Comparison of ENCODE assay signal across 14 mouse cellular contexts in the genomic region with DNA sequence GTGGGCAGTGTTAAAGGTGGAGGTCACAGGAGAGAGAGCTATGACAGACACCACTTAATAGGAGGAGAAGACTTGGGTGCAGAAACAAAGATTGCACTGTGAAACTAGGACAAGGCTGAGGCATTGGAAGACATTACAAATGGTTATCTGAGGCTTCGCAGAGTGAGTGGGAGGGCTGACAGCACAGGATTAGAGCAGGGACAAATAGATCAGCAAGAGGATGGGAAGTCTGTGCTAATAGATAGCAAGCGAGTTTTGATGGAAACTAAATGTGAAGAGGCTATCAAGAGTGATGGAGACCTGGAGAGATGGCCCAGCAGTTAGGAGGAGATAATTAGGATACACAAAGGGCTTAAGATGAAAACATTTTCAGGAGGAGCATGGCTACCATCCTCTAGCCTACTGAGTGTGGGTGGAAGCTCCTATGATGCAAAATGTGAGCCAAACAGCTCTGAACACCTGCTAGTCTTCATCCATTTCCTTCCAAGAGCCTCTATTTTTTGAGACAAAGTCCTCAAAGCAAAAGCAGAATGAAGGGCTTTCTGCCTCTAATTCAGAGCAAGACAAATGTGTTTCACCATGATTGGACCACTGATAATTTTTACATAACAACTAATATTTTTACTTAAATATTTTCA. TPM values are rescaled to one million over a fixed set of nuclear protein-coding genes. Genes with fewer than 3 reads are reported as not detected.
DNase-seq lines count a peak whose midpoint lies in the region; ATAC-seq and TF ChIP-seq lines count a peak whose summit lies in the region.
"Had no signal": no experiment of that assay in that cellular context is flagged by ENCODE, and none has a peak within 500 bp of the region (broad histone marks: within the 10 kb centered on the region; RNA-seq: fewer than 3 reads in every experiment).

No protein-coding gene starts in this region.

- peaks cover 4% of the 10 kb centered on the region; the same call in 1 of the 2 replicates for H3K27me3 ChIP-seq in liver, embryonic 12.5 days (replicated peaks)
- H3K27me3 ChIP-seq: heart, embryonic 15.5 days had no signal

- H3K36me3 ChIP-seq in liver, embryonic 12.5 days: no peaks in the 10 kb centered on the region
- H3K36me3 ChIP-seq: heart, embryonic 15.5 days; hindbrain, embryonic 12.5 days; neural tube, embryonic 12.5 days had no signal

- H3K4me2 ChIP-seq in liver, embryonic 12.5 days: peak overlapping the region; percentile 29
- H3K4me2 ChIP-seq: forebrain, embryonic 13.5 days; heart, embryonic 15.5 days; hindbrain, embryonic 12.5 days; neural tube, embryonic 12.5 days had no signal

- H3K4me1 ChIP-seq in liver, embryonic 12.5 days: peaks cover 24% of the 10 kb centered on the region; the same call in 1 of the 2 replicates
- H3K4me1 ChIP-seq: forebrain, embryonic 13.5 days; heart, embryonic 15.5 days; hindbrain, embryonic 12.5 days; neural tube, embryonic 12.5 days had no signal

- H3K9me3 ChIP-seq in liver, embryonic 12.5 days (replicated peaks): no peaks in the 10 kb centered on the region
- H3K9me3 ChIP-seq: forebrain, embryonic 13.5 days; heart, embryonic 15.5 days; hindbrain, embryonic 12.5 days; neural tube, embryonic 12.5 days had no signal

- TF ChIP-seq CTCF in left cerebral cortex, adult 2 months (IDR thresholded peaks at IDR 0.05): no peak

- intact Hi-C loops in left cerebral cortex, adult 2 months (cut with DNase I): loop anchor here (10.0 kb wide), 1 partner anchor 320 kb away; no protein-coding TSS in a partner anchor

- no peak for DNase-seq in left cerebral cortex, adult 2 months (ENCODE audit: extremely low spot score in 1 of 2, low spot score in 2 of 2)
- no peak for DNase-seq in left cerebral cortex, adult 18-20 months (ENCODE audit: low spot score in 2 of 2)
- DNase-seq in c-Kit-positive CD71-positive TER-119-negative erythroid progenitor cells, embryonic 14.5 days (ENCODE audit: low read depth): peak; percentile 60
- peak; percentile 2 for DNase-seq in retina, embryonic 14.5 days (ENCODE audit: low spot score)
- DNase-seq in kidney, postnatal 36 days: no peak
- no peak for DNase-seq in ovary, postnatal 10 days (ENCODE audit: low spot score)
- DNase-seq: lung, adult 18-20 months had no signal

- no peak overlapping the region for H3K4me3 ChIP-seq in left cerebral cortex, adult 2 months
- no peak overlapping the region for H3K4me3 ChIP-seq in liver, embryonic 12.5 days
- H3K4me3 ChIP-seq: forebrain, embryonic 13.5 days; heart, embryonic 15.5 days; hindbrain, embryonic 12.5 days; neural tube, embryonic 12.5 days had no signal

- H3K27ac ChIP-seq in left cerebral cortex, adult 2 months: peak overlapping the region; percentile 61; the same call in 1 of the 2 replicates
- H3K27ac ChIP-seq in liver, embryonic 12.5 days: peak overlapping the region; percentile 58
- H3K27ac ChIP-seq: forebrain, embryonic 13.5 days; heart, embryonic 15.5 days; hindbrain, embryonic 12.5 days; kidney, postnatal 0 days; macrophage; neural tube, embryonic 12.5 days had no signal

- WGBS in liver, embryonic 12.5 days (ENCODE audit: insufficient replicate concordance): 27% methylated on average over 2 of the region's 2 CpGs

- ATAC-seq in liver, embryonic 12.5 days: peak; percentile 97
- ATAC-seq: forebrain, embryonic 13.5 days had no signal

- H3K9ac ChIP-seq in liver, embryonic 12.5 days: no peak overlapping the region
- H3K9ac ChIP-seq: forebrain, embryonic 13.5 days; heart, embryonic 15.5 days; hindbrain, embryonic 12.5 days; neural tube, embryonic 12.5 days had no signal

RNA-seq across cellular contexts. Expression of a gene that starts 1.7 kb away (rescaled TPM):
- 1 to 10 TPM; 1.6 TPM for total RNA-seq in left cerebral cortex, adult 2 months (2021)
- 1 to 10 TPM; 1.2 TPM for total RNA-seq in left cerebral cortex, adult 18-20 months (2021)
- 1.1 and 1.2 TPM in 2 replicates for polyA plus RNA-seq in liver, embryonic 12.5 days (2016; fragmentation: Nextera tagmentation; extraction: Ambion mirVana)
- polyA plus RNA-seq: heart, embryonic 15.5 days; macrophage had no signal

Comparison
In these comparisons a context has a peak if more than half of its experiments do, and no peak if none do; other contexts are left out.
1. DNase-seq: peak in c-Kit-positive CD71-positive TER-119-negative erythroid progenitor cells, embryonic 14.5 days (single experiment) and retina, embryonic 14.5 days (single experiment); none in left cerebral cortex, adult 2 months (0 of 2), left cerebral cortex, adult 18-20 months (0 of 2), kidney, postnatal 36 days (0 of 2) and ovary, postnatal 10 days (single experiment).